Mouse (Mus musculus): ENCODE measurements around the gene Slc16a6. TPM values are rescaled to one million over a fixed set of nuclear protein-coding genes. Genes with fewer than 3 reads are reported as not detected.

Slc16a6 gene
- 15.1 TPM for polyA plus RNA-seq (2015; fragmentation: Illumina TruSeq; extraction: RNeasy Lipid Tissue Mini Kit (QIAGEN cat#74804); ENCODE audit: low read depth, low replicate concordance)

DNA sequence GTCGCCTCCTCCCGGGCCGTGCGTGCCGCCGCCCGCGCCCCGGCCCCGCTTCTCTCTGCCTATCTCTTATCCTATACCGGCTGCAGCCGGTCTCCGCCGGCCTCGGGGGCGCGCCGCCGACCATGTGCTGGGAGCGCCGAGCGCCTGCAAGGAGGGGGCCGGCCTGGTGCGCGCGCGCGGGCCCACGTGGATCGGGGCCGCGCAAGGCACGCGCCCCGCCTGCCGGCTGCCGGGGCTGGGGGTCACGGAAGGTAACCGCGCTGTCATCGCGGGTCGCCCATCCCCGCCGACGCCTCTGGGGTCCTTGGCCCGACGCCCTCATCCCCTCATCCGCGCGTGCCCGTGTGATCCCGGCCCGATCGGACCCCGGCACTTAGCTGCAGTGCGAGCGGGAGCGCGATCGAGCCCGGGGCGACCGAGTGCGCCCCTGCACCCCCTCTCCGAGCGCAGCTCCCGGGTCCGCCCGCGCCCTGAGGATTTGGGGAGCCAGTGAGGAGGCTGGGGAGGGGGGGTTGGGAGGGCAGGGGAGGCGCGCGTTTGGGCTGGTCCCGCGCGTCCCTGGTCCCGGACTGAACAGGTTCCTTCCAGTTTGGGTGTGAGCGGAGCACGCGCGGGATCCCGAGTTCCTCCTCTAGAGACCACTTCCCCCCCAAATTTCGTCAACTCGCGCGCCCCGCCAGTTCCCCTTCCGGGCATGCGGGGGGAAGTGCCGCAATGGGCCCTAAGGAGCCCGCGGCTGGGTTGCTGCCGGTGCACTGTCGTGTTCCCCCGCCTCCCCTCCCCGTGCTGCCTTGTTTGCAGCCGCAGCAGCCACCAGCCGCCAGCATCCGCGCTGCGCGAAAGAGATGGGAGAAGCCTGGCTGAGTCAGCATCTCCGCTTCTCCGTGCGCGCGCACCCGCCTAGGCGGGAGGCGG lies at the start of gene Slc16a6, which contains the start of gene Arsg:
TSS of gene Slc16a6 (minus strand) at position 428 of the 915 bp plus-strand sequence.
TSS of gene Arsg (plus strand) at position 204 of the 915 bp plus-strand sequence.

DNA sequence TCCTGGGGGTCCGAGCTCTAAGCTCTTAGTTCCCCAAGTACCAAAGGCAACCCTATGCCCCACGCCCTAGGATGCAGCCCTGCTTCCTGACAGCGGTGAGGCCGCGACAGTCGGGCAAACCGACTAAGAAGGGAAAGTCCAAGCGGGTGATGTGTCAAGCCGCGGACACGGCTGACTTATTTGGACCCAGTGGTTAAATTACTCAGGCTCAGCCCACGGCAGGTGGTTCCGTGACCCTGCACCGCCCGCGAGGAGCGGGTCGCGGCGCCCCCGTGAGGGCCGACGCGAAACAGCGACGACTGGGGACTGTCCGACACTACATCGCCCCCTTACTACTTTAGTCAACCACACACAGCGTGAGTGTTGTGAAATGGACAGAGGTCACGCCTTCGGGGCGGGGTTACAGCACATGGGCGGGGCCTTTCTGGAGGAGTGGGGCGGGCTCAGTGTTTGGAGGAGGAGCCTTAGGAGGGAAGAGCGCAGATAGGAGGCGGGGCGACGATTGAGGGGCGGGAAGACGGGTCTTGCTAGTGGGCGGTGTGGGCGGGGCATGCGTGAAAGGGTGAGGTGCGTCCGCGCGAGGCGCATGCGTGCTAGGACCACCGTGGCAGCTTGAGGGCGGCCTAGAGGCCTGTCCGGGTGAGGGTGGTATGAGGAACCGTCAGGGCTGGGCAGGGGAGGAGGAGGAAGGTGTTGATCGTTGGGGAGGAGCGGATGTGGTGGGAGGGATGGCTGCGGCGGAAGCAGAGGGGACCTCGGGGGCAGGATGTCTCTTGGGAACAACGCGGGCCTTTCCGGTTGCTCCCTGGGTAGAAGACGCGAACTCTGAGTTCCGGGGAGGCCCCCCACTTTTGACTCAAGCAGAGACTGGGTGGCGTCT lies 47.8 kb downstream of the Slc16a6 start, which contains the start of gene Amz2:
TSS of gene Amz2 (plus strand) at position 555 of the 880 bp plus-strand sequence.

DNA sequence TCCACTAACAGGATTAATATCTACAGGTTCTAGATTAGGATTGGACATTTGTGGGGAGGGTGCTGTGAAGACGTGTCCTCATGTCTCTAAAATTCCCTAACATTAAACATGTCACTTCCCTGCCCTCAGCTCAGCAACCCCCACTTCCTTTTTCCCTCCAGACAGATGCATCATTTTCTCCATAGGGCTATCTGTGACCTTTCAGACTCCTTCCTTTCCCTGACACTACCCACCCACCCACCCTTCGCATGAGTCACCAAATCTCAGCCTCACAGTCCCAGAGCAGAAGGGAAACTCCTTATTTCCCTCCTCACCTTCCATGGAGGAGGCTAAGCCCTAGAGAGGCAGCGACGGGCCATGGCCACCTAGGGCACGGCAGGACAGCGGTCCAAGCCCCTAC lies 59.8 kb downstream of the Slc16a6 start, which contains the start of gene 9930022D16Rik:
TSS of gene 9930022D16Rik (plus strand) at position 301 of the 400 bp plus-strand sequence.

Other genes with a start within 250 kb of the Slc16a6 start
- 69.2 TPM for gene Rgs9, start 175.5 kb downstream of the Slc16a6 start, polyA plus RNA-seq (2015; fragmentation: Illumina TruSeq; extraction: RNeasy Lipid Tissue Mini Kit (QIAGEN cat#74804); ENCODE audit: low read depth, low replicate concordance)
- 28.8 TPM for gene Gna13, start 110.8 kb downstream of the Slc16a6 start, polyA plus RNA-seq (2015; fragmentation: Illumina TruSeq; extraction: RNeasy Lipid Tissue Mini Kit (QIAGEN cat#74804); ENCODE audit: low read depth, low replicate concordance)
- not detected for gene 9930022D16Rik, start 59.7 kb downstream of the Slc16a6 start, polyA plus RNA-seq (2015; fragmentation: Illumina TruSeq; extraction: RNeasy Lipid Tissue Mini Kit (QIAGEN cat#74804); ENCODE audit: low read depth, low replicate concordance)
- 47.2 TPM for gene Amz2, start 47.7 kb downstream of the Slc16a6 start, polyA plus RNA-seq (2015; fragmentation: Illumina TruSeq; extraction: RNeasy Lipid Tissue Mini Kit (QIAGEN cat#74804); ENCODE audit: low read depth, low replicate concordance)
- 27.8 TPM for gene Arsg, start 224 bp downstream of the Slc16a6 start, polyA plus RNA-seq (2015; fragmentation: Illumina TruSeq; extraction: RNeasy Lipid Tissue Mini Kit (QIAGEN cat#74804); ENCODE audit: low read depth, low replicate concordance)
- gene Wipi1, start 138.4 kb upstream of the Slc16a6 start, polyA plus RNA-seq (2015; fragmentation: Illumina TruSeq; extraction: RNeasy Lipid Tissue Mini Kit (QIAGEN cat#74804); ENCODE audit: low read depth, low replicate concordance), result 21.7 TPM
- 552 TPM for gene Prkar1a, start 175.8 kb upstream of the Slc16a6 start, polyA plus RNA-seq (2015; fragmentation: Illumina TruSeq; extraction: RNeasy Lipid Tissue Mini Kit (QIAGEN cat#74804); ENCODE audit: low read depth, low replicate concordance)
- gene Fam20a, start 248.7 kb upstream of the Slc16a6 start, polyA plus RNA-seq (2015; fragmentation: Illumina TruSeq; extraction: RNeasy Lipid Tissue Mini Kit (QIAGEN cat#74804); ENCODE audit: low read depth, low replicate concordance), result 11.4 TPM

Measured in brain, adult 10 weeks (tissue).